Mouse (Mus musculus): ENCODE data around the gene Phc1. TPM values are rescaled to one million over a fixed set of nuclear protein-coding genes. Genes with fewer than 3 reads are reported as not detected.

Phc1 gene
- total RNA-seq, 2 experiments from 2014 or later, result 17.6 to 22.9 TPM

DNA sequence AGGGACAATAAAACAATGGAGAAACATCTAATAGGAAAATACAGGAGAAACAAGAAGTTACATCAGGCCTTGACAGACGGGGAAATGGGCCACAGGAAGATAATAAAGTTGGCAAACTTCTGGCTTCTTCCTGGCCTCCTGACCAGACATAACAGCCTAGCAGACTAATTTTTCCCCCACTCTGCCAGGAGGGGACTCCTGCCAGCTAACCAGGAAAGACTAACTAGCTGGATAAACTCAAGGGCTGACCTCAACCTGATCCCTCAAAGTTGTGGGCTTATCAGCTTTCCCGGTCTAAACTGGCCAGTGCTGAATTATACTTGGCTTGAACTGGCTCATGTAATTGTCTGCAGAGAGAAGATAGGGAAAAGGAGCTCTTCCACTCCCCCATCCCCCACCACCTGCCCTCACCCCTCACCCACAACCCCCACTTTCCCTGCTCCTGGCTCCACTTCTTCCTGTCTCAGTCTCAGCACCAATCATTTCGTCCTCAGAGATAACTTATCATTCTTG lies 40.7 kb downstream of the Phc1 start:
- DNase-seq, result no peak
- intact Hi-C loops (cut with DNase I), result loop anchor here (5.0 to 10.0 kb wide), 2 partner anchors 42 to 515 kb away; partner anchors contain the start of gene Foxj2

DNA sequence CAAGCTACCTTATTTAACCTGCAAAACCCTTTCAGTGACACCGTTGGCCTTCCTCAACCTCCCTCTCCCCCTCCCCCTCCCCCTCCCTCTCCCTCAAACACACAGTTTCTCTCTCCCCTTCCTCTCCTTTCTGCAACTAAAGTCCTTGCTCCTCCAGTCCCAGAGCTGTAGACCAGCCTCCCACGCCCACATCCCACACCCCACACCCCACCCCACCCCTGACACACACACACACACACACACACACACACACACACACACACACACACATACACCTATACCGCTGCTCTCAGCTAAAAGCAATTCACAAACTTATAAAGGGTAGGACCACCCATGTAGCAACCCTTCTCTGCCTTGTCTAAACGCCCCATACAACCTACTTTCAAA lies 42.1 kb downstream of the Phc1 start:
- intact Hi-C loops (cut with DNase I), result no loop called here

DNA sequence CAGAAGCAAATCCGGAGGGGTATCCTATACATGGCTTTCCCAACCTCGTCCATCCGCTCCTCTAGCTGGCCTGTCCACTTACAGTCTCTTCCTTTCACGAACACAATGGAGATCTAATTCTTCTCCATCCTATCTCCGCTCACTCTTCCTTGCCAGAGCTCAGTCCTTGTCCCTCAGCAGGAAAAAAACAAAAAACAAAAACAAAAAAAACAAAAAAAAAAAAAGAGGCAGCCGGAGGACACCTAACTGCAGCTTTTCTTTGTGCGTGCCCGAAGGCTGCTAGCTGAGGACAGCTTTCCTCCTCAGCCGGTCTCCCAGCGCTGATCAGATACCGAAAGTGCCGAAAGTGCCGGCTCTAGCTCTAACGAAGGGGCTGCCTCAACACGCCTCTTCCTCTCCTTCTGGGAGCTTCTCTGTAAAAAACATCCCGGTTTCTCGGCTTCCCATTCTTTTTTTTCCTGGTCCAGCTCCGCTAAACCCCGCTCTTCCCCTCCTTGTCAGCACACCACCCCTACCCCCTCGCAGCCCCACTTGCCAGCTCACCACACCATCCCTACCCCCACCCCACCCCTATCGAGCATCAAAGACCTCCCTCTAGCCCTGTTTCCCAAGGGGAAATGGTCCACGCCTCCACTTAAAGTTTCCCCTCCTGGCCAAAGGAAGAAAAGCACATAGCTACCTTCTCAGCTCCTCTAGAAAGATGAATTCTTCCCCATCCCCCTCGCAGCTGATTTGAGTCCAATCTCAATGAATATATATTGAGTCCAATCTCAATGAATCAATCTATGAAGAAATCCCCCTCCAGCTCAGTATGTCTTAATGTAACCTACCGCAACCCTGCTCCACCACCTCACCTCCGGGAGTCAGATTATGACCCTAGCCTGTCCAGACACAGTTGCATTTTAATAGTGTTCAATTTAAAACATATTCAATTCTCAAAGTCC lies 42.8 kb downstream of the Phc1 start:
- intact Hi-C loops (cut with DNase I), result no loop called here
- DNase-seq, result no peak

More for the DNA sequence above, 42.1 kb downstream of the Phc1 start:
- DNase-seq, result no peak

DNA sequence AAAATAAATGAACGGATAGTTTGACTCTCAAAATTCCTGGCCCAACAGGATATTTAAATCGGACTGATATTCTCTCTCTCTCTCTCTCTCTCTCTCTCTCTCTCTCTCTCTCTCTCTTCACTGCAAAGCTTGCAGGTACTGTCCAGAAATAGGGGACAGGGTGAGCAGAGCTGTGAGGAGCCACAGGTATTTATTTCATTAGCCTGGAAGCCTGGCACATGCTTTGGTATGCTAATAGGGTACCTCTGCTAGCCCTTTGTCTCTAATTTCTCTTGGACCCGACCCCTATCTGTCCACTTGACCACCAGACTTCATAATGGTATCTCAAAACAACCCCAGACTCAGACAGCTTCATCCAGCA lies 43.5 kb downstream of the Phc1 start:
- intact Hi-C loops (cut with DNase I), result no loop called here
- no peak for DNase-seq

DNA sequence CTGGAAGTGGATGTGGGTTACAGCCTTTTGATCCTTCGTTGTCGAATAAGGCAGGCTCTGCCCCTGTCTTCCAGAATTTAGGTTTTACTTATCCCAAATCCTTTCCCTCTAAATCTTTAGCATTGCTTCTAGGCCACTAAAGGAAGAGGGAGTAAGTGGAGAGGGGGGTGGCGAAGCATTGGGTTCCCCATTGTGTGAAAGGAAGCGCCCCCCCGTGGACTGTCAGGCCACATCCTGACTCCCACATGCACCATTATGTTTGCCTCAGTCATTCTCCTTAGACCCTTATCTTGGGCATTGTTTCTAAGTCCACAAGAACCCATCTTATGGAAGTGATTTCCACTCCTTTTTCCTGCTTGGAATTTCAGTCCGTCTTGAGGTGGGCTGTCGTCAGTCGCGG lies 45.1 kb downstream of the Phc1 start:
- no peak for DNase-seq
- intact Hi-C loops (cut with DNase I), result no loop called here

DNA sequence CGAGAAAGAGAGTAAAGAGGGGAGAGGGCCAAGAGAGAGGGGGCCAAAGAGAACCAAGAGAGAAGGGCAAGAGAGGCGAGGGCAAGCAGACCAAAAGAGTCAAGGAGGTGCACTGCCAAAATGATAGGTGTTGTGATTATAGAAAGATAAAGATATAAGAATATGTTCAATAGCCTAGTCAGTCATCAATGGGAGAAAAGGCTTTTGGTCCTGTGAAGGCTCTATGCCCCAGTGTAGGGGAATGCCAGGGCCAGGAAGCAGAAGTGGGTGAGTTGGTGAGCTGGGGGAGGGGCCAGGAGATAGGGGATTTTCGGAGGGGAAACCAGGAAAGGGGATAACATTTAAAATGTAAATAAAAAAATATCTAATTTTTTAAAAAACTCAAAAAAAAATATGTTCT lies 46.1 kb downstream of the Phc1 start:
- intact Hi-C loops (cut with DNase I), result no loop called here
- no peak for DNase-seq

- intact Hi-C loops (cut with DNase I), result no loop called here
- DNase-seq, result no peak
Observed at GRCm38 (mm10) chr6:122293796-122294195, 46.6 kb downstream of the Phc1 start.

GRCm38 (mm10) chr6:122293121-122293520 lies 47.2 kb downstream of the Phc1 start:
- intact Hi-C loops (cut with DNase I), result no loop called here
- no peak for DNase-seq

DNA sequence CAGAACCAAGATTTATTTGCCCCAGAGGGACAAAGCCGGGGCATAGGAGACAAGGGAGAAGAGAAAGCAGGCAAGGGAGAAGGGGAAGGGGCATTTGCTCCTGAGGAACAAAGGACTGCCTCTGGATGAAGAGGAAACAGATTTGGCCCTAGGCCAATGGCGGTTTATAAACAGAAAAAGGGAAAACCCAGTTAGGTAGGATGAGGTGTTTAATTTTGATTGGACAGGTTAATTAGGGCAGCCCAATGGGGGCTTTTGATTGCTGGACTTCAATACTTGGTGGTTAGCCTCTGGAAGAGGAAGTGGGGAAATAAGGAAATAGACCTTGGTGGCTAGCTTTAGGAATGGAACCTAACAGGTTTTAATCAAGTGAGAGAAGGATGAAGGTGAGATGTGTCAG lies 48.2 kb downstream of the Phc1 start:
- intact Hi-C loops (cut with DNase I), result no loop called here
- DNase-seq, result no peak

- intact Hi-C loops (cut with DNase I), result no loop called here
Observed at GRCm38 (mm10) chr6:122291735-122292134, 48.6 kb downstream of the Phc1 start.

DNA sequence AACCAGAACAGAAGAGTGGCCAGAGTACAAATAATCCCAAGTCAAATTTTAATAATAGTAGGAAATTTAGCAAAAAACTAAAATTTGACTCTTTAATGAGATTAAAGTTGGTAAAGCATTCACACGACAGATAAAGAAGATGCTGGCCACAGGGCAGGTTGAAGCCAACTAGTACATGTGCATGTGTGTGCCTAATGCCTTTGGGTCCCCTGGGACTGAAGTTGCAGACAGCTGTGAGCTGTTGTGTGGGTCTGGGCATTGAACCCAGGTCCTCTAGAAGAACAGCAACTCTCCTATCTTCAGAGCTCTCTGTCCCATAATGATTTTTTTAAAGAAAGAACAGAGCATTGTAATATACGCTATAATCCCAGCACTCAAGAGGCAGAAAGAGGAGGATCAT lies 49.1 kb downstream of the Phc1 start:
- no peak for DNase-seq
- intact Hi-C loops (cut with DNase I), result no loop called here

More at GRCm38 (mm10) chr6:122291735-122292134, 48.6 kb downstream of the Phc1 start:
- no peak for DNase-seq

GRCm38 (mm10) chr6:122290253-122290652 lies 50.1 kb downstream of the Phc1 start:
- intact Hi-C loops (cut with DNase I), result no loop called here
- no peak for DNase-seq

DNA sequence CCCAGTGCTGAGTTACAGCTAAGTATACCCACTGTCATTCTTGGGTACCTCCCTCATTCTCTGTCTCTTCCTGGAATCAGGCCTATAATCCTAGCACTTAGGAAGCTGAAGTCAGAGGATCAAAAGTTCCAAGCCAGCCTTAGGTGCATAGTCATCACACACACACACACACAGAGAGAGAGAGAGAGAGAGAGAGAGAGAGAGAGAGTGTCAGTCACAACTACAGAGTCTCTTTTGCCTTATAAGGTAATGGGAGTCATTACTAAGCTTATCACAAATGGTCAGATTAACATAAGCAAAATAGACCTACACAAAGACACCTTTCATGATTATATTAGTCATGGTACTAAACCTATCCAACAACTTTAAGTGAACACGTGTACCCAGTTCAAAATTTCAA lies 51.0 kb downstream of the Phc1 start:
- intact Hi-C loops (cut with DNase I), result no loop called here
- no peak for DNase-seq

- DNase-seq, result no peak
- intact Hi-C loops (cut with DNase I), result no loop called here
Observed at GRCm38 (mm10) chr6:122288263-122288662, 52.1 kb downstream of the Phc1 start.

DNA sequence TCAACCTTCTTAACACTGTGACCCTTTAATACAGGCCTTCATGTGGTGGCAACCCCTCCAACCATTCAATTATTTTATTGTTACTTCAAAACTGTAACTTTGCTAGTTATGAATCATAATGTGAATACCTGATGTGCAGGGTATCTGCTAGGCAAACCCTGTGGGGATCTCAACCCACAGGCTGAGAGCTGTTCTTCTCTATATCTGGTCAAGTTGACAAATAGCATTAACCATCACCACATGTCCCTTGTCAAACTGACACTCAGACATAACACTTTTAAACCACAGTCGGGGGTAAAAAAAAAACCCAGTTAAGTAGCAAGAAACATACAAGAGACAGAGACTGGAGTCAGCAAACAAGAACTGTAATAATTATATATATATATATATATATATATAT lies 55.5 kb downstream of the Phc1 start:
- intact Hi-C loops (cut with DNase I), result no loop called here
- DNase-seq, result no peak

- intact Hi-C loops (cut with DNase I), result no loop called here
- no peak for DNase-seq
Observed at GRCm38 (mm10) chr6:122284304-122284703, 56.1 kb downstream of the Phc1 start.

GRCm38 (mm10) chr6:122283429-122283828 lies 56.9 kb downstream of the Phc1 start:
- DNase-seq, result no peak
- intact Hi-C loops (cut with DNase I), result no loop called here

DNA sequence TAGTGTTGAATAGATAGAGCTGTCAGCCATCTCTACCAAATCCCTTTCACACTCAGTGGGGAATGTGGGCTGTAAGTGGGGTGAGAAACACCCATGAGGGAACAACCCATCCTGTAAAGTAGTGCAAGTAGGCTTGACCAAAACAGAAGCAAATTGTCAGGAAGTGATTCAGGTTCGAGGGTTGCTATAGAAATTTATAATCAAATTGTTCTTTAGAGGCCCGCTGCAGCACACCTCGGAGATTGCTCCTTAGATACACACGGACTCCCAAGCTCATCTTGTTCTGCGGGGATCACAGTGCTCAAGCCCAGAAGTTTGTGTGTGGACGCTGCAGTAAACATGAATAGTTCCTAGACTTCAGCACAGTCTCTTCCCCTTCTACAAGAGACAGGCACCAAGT lies 57.6 kb downstream of the Phc1 start, which contains the start of gene Klrg1:
TSS of gene Klrg1 (minus strand) at position 101 of the 400 bp plus-strand sequence.
- intact Hi-C loops (cut with DNase I), result no loop called here
- no peak for DNase-seq

DNA sequence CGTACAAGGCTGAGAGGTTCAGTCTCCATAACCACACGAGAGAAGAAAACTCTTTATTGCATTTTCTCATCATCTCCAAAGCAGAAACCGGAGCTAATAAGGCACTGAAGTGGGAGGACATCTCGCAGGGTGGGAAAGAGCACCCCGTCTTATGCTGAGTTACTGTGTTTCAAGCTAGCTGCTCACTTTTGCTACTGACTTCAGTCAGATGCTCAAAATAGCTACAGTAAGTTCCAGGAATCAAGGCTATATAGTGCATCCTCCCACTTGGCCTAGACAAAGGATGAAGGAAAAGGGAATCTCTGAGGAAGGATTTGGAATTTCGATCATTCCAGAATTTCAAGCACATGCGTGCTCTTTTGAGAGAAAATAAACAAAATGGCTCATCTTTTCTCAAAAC lies 63.8 kb downstream of the Phc1 start:
- intact Hi-C loops (cut with DNase I), result no loop called here
- DNase-seq, result no peak

DNA sequence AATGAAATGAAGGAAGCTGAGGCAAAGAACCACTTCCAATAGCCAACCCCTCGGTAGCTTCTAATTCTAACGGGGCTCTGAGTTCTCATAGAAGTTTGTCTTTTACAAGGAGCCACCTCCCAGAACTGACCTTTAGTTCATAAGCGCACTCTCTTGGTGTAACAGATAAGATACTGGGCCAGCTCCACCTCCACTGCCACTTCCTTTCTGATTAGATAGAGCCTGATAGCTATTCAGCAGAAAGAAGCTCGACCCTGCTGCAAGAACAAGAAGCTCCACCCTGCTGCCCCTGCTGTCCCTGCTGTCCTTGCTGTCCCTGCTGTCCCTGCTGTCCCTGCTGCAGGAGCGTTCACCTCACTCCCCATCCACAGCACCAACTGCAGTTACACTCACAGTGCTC lies 65.8 kb downstream of the Phc1 start:
- DNase-seq, result no peak
- intact Hi-C loops (cut with DNase I), result no loop called here

GRCm38 (mm10) chr6:122270152-122270551 lies 70.2 kb downstream of the Phc1 start:
- intact Hi-C loops (cut with DNase I), result no loop called here
- DNase-seq, result no peak

DNA sequence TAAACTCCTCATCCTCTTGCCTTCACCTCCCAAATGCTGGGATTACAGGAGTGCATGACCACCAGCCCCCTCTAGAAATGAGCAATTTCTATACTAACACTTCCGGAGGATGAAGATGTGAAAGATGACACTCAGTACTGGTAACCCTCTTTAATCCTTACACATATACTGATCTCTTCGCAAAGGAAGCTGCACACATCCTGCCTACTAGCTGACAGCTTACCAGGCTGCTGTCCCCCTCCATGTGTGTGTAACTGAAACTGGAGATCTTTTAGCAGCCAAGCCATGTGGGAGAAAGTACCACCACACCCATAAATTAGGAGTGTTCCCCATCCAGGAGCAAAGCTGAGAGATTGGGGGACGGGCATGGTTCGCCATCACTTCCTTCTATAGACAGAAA lies 71.2 kb downstream of the Phc1 start:
- intact Hi-C loops (cut with DNase I), result no loop called here
- no peak for DNase-seq

Measured in gastrocnemius, postnatal 36 days (tissue).